Mouse (Mus musculus) forebrain, embryonic 12.5 days (tissue): ENCODE results near the gene Mtcl1. TPM values are rescaled to one million over a fixed set of nuclear protein-coding genes. Genes with fewer than 3 reads are reported as not detected.
A peak's percentile ranks its signal among the peaks of the same experiment; 100 is the strongest.

ENCODE experiments used
- ATAC-seq: fragments of 200-750 bp; cut with Nextera tagmentation; 2 replicates; pipeline ENCODE4 v1.8.0; 2017; ENCODE audit warnings: moderate TSS enrichment; ENCODE audit not compliant: low FRiP score
- H3K27ac ChIP-seq: fragments of 300-500 bp; sonication (generic); 2 replicates; pipeline ENCODE4 v1.5.1; 2016; ENCODE audit warnings: mild to moderate bottlenecking
- H3K27me3 ChIP-seq: fragments of 300-500 bp; sonication (generic); 2 replicates; pipeline ENCODE4 v1.6.1; 2016; ENCODE audit warnings: mild to moderate bottlenecking
- H3K36me3 ChIP-seq: fragments of 300-500 bp; sonication (generic); replicated peaks from 2 replicates; pipeline ENCODE4 v1.6.1; 2016; ENCODE audit warnings: mild to moderate bottlenecking
- H3K4me1 ChIP-seq: fragments of 300-500 bp; sonication (generic); 2 replicates; pipeline ENCODE4 v1.6.1; 2016
- H3K4me2 ChIP-seq: fragments of 300-500 bp; sonication (generic); 2 replicates; pipeline ENCODE4 v1.6.1; 2016; ENCODE audit warnings: mild to moderate bottlenecking, moderate library complexity
- H3K4me3 ChIP-seq: fragments of 300-500 bp; sonication (generic); replicated peaks from 2 replicates; pipeline ENCODE4 v1.5.1; 2016; ENCODE audit warnings: mild to moderate bottlenecking
- H3K9ac ChIP-seq: fragments of 300-500 bp; sonication (generic); 2 replicates; pipeline ENCODE4 v1.6.1; 2016; ENCODE audit warnings: mild to moderate bottlenecking
- H3K9me3 ChIP-seq: fragments of 300-500 bp; sonication (generic); 2 replicates; pipeline ENCODE4 v1.6.1; 2016
- WGBS: fragments of 180-500 bp; shearing (Covaris S2); methylation state at CpG from one replicate; pipeline ENCODE4 v1.1.7; 2016; 5-methylcytosine and 5-hydroxymethylcytosine counted together
- polyA plus RNA-seq: library from polyadenylated mRNA; unstranded; fragments of >200 nt; fragmentation: Nextera tagmentation; extraction: Ambion mirVana; gene quantifications from 2 replicates; pipeline ENCODE4 v1.2.1, GENCODE M21; 2016

The Mtcl1 gene
- polyA plus RNA-seq, 1 experiment from 2014 or later = 43.0 TPM

DNA sequence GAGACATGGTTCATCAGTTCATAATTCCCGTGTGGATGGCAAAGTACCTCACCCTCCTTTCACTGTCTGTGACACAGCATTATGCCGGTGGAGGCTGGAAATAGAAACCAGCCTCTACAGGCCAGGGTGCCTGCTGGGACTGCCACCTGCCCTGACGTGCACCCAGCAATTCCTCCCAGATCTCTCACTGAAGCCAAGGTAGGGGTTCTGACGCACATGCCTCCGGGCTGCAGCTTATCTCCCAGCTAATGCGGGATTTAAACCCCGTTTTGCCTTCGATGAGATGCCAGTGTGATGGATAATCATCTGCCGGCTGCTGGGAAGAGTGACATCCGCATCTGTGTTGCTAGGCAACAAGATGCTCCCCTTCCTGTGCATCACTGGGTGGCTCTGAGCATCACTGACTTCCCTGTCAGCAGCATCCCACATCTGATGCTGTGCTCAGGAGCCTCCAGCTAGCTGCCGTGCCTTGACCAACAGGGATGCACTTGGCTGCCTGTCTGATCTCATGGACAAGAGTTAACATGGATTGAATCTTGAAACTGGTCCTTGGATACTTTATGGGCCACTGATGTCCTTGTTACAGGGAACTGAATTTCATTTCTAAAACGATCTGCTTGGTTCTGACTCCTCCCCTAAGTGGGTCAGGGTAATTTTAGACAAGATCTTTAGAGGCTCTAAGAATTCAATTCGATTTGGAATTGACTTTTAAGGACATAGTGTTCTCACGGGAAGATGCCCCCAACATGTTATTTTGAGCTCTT is 123.9 kb downstream of the Mtcl1 start:
- Histone ChIP-seq H3K9ac (no peak overlapping the region), H3K9me3 (no peaks in the 10 kb centered on the region), H3K27ac (peak overlapping the region; percentile 15), H3K4me3 (no peak overlapping the region), H3K27me3 (no peaks in the 10 kb centered on the region), H3K36me3 (no peaks in the 10 kb centered on the region), H3K4me1 (peaks cover 8% of the 10 kb centered on the region; the same call in 1 of the 2 replicates), H3K4me2 (0 out of 2 replicates have a peak overlapping the region, but pooled peaks have one; percentile 0)
- peak; percentile 88 for ATAC-seq
- 45% methylated on average over 14 of the region's 14 CpGs for WGBS

GRCm38 (mm10) chr17:66324836-66325235 is 124.7 kb downstream of the Mtcl1 start:
- Histone ChIP-seq H3K9ac (no peak overlapping the region), H3K4me1 (peaks cover 8% of the 10 kb centered on the region; the same call in 1 of the 2 replicates), H3K27ac (no peak overlapping the region), H3K4me3 (no peak overlapping the region), H3K27me3 (no peaks in the 10 kb centered on the region), H3K36me3 (no peaks in the 10 kb centered on the region), H3K4me2 (no peak overlapping the region), H3K9me3 (no peaks in the 10 kb centered on the region)
- no peak for ATAC-seq
- WGBS = 85% methylated on average over 3 of the region's 3 CpGs

GRCm38 (mm10) chr17:66322646-66323255 is 126.8 kb downstream of the Mtcl1 start:
- no peak for ATAC-seq
- Histone ChIP-seq H3K9me3 (no peaks in the 10 kb centered on the region), H3K27ac (no peak overlapping the region), H3K27me3 (no peaks in the 10 kb centered on the region), H3K4me1 (peaks cover 8% of the 10 kb centered on the region; the same call in 1 of the 2 replicates), H3K4me3 (no peak overlapping the region), H3K9ac (no peak overlapping the region; the same call in 1 of the 2 replicates), H3K36me3 (no peaks in the 10 kb centered on the region), H3K4me2 (no peak overlapping the region)
- WGBS = 82% methylated on average over 15 of the region's 15 CpGs

- Histone ChIP-seq H3K4me3 (no peak overlapping the region), H3K36me3 (no peaks in the 10 kb centered on the region), H3K27me3 (no peaks in the 10 kb centered on the region), H3K4me1 (peaks cover 8% of the 10 kb centered on the region; the same call in 1 of the 2 replicates), H3K27ac (no peak overlapping the region), H3K9ac (no peak overlapping the region), H3K9me3 (no peaks in the 10 kb centered on the region), H3K4me2 (no peak overlapping the region)
- ATAC-seq = no peak
- 91% methylated on average over 14 of the region's 14 CpGs for WGBS
Measured at GRCm38 (mm10) chr17:66321933-66322332, 127.6 kb downstream of the Mtcl1 start.

DNA sequence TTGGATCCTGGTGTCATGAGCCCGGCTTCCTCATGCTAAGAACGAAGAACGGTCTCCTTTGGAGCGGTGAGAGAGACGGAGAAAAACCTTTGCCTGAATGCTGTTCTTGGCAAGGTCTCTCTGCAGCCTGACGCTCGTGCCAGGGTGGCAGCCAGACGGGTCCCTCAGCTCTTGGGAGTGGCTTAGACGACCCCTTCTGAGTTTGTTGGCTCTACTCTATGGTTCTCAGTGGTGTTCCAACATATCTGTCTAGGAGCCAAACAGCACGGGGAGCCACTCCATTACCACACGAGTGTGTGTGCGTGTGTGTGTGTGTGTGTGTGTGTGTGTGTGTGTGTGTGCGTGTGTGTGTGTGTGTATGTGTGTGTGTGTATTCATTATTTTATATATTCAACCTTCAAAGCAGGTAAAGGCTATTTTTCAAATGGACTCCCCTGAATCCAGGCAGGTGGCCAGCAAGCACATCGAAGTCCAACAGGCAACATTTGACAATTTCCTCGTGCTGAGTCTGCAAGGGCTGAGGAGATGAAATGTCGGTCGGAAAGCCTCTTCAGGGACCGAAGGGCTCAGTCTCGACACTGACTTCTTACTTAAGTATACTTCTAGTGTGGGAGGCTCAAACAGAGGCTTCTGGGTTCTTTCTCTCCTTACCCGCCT is 128.7 kb downstream of the Mtcl1 start:
- Histone ChIP-seq H3K9ac (no peak overlapping the region), H3K36me3 (no peaks in the 10 kb centered on the region), H3K9me3 (no peaks in the 10 kb centered on the region), H3K4me1 (peaks cover 7% of the 10 kb centered on the region), H3K27ac (no peak overlapping the region), H3K4me2 (no peak overlapping the region), H3K4me3 (no peak overlapping the region), H3K27me3 (no peaks in the 10 kb centered on the region)
- WGBS = 89% methylated on average over 20 of the region's 20 CpGs
- no peak for ATAC-seq

DNA sequence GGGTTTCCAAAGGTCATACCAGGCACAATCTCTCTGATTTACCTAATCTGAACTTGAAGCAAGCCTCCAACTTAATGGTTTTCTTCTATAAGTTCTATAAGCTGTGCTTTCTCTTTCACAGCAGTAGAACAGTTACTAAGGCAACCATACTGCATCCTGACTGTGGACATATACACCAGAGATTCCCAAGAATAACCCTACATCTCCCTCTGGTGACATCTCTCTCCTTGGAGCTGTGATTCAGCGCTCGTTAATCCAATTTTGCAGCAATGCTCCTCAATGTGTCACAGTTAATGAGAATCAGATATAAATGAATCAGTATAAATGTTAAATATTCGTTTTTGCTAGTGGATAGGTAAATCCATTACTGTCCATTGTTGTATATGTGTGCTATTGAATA is 131.5 kb downstream of the Mtcl1 start:
- no peak for ATAC-seq
- H3K27ac ChIP-seq = no peak overlapping the region
- H3K36me3 ChIP-seq = no peaks in the 10 kb centered on the region
- H3K4me2 ChIP-seq = no peak overlapping the region
- H3K27me3 ChIP-seq = no peaks in the 10 kb centered on the region
- H3K9ac ChIP-seq = no peak overlapping the region
- no peak overlapping the region for H3K4me3 ChIP-seq
- WGBS = 77% methylated on average over 3 of the region's 3 CpGs
- peaks cover 20% of the 10 kb centered on the region for H3K4me1 ChIP-seq
- no peaks in the 10 kb centered on the region for H3K9me3 ChIP-seq

- H3K4me2 ChIP-seq = no peak overlapping the region
- H3K9ac ChIP-seq = no peak overlapping the region
- H3K36me3 ChIP-seq = no peaks in the 10 kb centered on the region
- ATAC-seq = no peak
- H3K9me3 ChIP-seq = no peaks in the 10 kb centered on the region
- WGBS = 89% methylated on average over 4 of the region's 4 CpGs
- no peaks in the 10 kb centered on the region for H3K27me3 ChIP-seq
- no peak overlapping the region for H3K4me3 ChIP-seq
- no peak overlapping the region for H3K27ac ChIP-seq
- H3K4me1 ChIP-seq = peaks cover 20% of the 10 kb centered on the region
Measured at GRCm38 (mm10) chr17:66317576-66317975, 132.0 kb downstream of the Mtcl1 start.

DNA sequence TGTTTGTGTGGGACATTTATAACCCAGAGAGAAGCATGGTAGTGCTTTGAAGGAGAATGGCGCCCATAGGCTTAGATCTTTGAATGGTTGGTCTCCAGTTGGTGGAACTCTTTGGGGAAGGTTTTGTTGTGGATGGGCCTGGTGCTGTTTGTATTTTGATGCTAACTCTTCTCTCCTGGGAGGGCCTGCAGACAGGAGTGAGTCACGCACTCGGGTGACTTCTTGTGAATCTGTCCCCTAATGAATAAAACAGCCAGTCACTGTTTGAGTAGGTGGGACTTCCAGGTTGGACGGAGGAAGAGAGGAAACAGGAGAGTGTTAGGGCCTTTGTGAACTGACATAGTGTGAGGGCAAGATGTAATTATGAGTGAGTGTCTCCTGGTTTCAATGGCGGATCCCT is 132.4 kb downstream of the Mtcl1 start:
- Histone ChIP-seq H3K4me2 (no peak overlapping the region), H3K36me3 (no peaks in the 10 kb centered on the region), H3K27me3 (no peaks in the 10 kb centered on the region), H3K4me1 (peaks cover 20% of the 10 kb centered on the region), H3K27ac (no peak overlapping the region), H3K9ac (no peak overlapping the region), H3K4me3 (no peak overlapping the region), H3K9me3 (no peaks in the 10 kb centered on the region)
- WGBS = 86% methylated on average over 5 of the region's 5 CpGs
- ATAC-seq = no peak

GRCm38 (mm10) chr17:66315451-66315850 is 134.1 kb downstream of the Mtcl1 start:
- WGBS = 39% methylated on average over 10 of the region's 10 CpGs
- Histone ChIP-seq H3K4me1 (peaks cover 20% of the 10 kb centered on the region), H3K27ac (0 out of 2 replicates have a peak overlapping the region, but pooled peaks have one; percentile 25), H3K4me2 (peak overlapping the region; percentile 25; the same call in 1 of the 2 replicates), H3K27me3 (no peaks in the 10 kb centered on the region), H3K36me3 (no peaks in the 10 kb centered on the region), H3K9ac (no peak overlapping the region), H3K4me3 (no peak overlapping the region), H3K9me3 (no peaks in the 10 kb centered on the region)
- ATAC-seq = no peak

DNA sequence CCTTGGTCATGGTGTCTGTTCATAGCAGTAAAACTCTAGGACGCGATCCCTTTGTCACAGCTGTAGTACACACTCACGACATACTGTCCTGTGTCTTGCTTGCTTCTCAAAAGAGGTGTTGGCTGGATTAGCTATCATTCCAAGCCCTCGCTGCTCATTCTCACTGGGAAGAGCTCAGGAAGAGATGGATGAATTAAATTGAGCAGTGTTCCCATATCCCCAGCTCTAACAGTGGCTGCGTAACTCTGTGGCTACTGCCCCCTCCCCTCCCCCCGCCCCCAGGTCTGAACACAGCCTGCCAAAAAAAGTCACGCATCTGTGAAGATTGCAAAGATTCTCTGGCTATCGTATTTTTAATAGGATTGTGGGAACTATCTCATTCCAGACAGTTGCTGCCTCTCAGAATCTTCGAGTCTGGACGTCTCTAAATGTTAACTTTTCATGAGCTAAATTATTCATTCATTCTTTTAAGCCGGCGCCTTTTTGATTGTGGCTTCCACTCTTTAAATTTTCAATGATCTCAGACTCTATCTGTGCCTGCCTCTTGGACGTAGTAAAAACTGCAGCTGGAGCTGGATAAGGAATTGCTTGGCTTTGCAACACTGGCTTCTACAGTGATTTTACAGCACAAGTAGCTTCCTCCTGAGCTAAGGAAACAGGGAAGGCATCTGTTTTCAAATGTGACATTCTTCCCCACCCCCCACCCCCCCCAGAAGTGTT is 134.8 kb downstream of the Mtcl1 start:
- Histone ChIP-seq H3K9me3 (no peaks in the 10 kb centered on the region), H3K4me3 (no peak overlapping the region), H3K27ac (0 out of 2 replicates have a peak overlapping the region, but pooled peaks have one; percentile 25), H3K36me3 (no peaks in the 10 kb centered on the region), H3K27me3 (no peaks in the 10 kb centered on the region), H3K9ac (no peak overlapping the region), H3K4me1 (peaks cover 20% of the 10 kb centered on the region), H3K4me2 (no peak overlapping the region)
- ATAC-seq = no peak
- 68% methylated on average over 13 of the region's 13 CpGs for WGBS

DNA sequence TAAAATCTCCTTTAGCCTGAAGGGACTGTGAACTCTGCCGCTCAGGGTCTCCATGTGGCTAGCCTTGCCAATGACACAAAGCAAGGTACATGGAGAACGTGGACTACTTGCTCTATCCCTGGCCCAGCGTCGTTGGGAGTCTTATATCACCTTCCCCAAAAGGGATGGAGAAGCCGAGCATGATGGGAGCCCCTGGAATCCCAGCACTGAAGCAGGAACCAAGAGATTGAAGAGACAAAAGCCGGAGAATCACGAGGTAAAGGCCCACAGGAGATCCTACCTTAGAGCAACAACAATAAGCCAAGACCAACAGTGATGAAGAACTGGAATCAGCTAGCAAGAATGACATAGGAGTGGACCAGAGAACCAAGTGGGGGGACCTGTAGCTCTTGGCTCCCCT is 147.6 kb downstream of the Mtcl1 start:
- H3K9me3 ChIP-seq = no peaks in the 10 kb centered on the region
- H3K27ac ChIP-seq = no peak overlapping the region
- no peaks in the 10 kb centered on the region for H3K27me3 ChIP-seq
- H3K4me1 ChIP-seq = no peaks in the 10 kb centered on the region
- H3K4me2 ChIP-seq = no peak overlapping the region
- H3K9ac ChIP-seq = no peak overlapping the region
- no peaks in the 10 kb centered on the region for H3K36me3 ChIP-seq
- no peak for ATAC-seq
- 87% methylated on average over 7 of the region's 7 CpGs for WGBS
- H3K4me3 ChIP-seq = no peak overlapping the region

GRCm38 (mm10) chr17:66301267-66301666 is 148.3 kb downstream of the Mtcl1 start:
- H3K9me3 ChIP-seq = no peaks in the 10 kb centered on the region
- no peak overlapping the region for H3K4me3 ChIP-seq
- no peaks in the 10 kb centered on the region for H3K4me1 ChIP-seq
- H3K27ac ChIP-seq = no peak overlapping the region
- H3K9ac ChIP-seq = no peak overlapping the region
- no peaks in the 10 kb centered on the region for H3K36me3 ChIP-seq
- no peak for ATAC-seq
- no peak overlapping the region for H3K4me2 ChIP-seq
- H3K27me3 ChIP-seq = no peaks in the 10 kb centered on the region
- WGBS = 67% methylated on average over 4 of the region's 4 CpGs
